Mouse (Mus musculus): ENCODE measurements at regions not wholly inside any gene's neighbourhood (a gene's known extent, or its start where the extent isn't known, plus 50 kb on each side); places are given as distances from the start of the nearest gene placed in this dataset.

- no peak for DNase-seq (ENCODE audit: low read depth, low spot score)
- no peaks in the 10 kb centered on the region for H3K27me3 ChIP-seq (ENCODE audit: control insufficient read depth, insufficient read depth, low read length, poor library complexity, severe bottlenecking)
- H3K36me3 ChIP-seq (ENCODE audit: control insufficient read depth, insufficient read depth, low read length, poor library complexity, severe bottlenecking) = no peaks in the 10 kb centered on the region
Measured at GRCm38 (mm10) chr8:128087500-128087899, 270.9 kb upstream of the Nrp1 start.

- no peak for DNase-seq (ENCODE audit: low read depth, low spot score)
- Histone ChIP-seq H3K36me3 (ENCODE audit: control insufficient read depth, insufficient read depth, low read length, poor library complexity, severe bottlenecking) (no peaks in the 10 kb centered on the region), H3K27me3 (ENCODE audit: control insufficient read depth, insufficient read depth, low read length, poor library complexity, severe bottlenecking) (no peaks in the 10 kb centered on the region)
Measured at GRCm38 (mm10) chr8:128092826-128093225, 265.6 kb upstream of the Nrp1 start.

DNA sequence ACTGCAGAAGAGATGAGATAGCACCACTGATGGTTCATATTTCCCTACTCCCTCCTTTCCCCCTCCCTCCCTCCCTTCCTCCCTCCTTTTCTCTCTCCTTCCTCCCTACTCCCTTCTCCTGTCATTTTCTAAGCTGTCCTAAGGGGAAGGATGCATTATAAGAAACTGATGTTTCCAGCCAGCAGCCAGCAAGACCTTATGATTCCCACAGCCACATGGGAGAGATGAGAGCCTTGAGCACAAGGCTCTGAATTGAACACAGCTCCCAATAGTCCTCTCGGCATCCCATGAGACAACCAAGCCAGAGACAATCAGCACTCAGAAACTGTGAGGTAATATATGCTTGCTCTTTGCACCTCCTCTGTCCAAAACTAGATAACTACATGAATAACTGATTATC lies 263.0 kb upstream of the Nrp1 start:
- no peaks in the 10 kb centered on the region for H3K36me3 ChIP-seq (ENCODE audit: control insufficient read depth, insufficient read depth, low read length, poor library complexity, severe bottlenecking)
- H3K27me3 ChIP-seq (ENCODE audit: control insufficient read depth, insufficient read depth, low read length, poor library complexity, severe bottlenecking) = no peaks in the 10 kb centered on the region
- DNase-seq (ENCODE audit: low read depth, low spot score) = no peak

GRCm38 (mm10) chr8:128097601-128098000 lies 260.8 kb upstream of the Nrp1 start:
- DNase-seq (ENCODE audit: low read depth, low spot score) = no peak
- Histone ChIP-seq H3K36me3 (ENCODE audit: control insufficient read depth, insufficient read depth, low read length, poor library complexity, severe bottlenecking) (no peaks in the 10 kb centered on the region), H3K27me3 (ENCODE audit: control insufficient read depth, insufficient read depth, low read length, poor library complexity, severe bottlenecking) (no peaks in the 10 kb centered on the region)

- H3K36me3 ChIP-seq (ENCODE audit: control insufficient read depth, insufficient read depth, low read length, poor library complexity, severe bottlenecking) = no peaks in the 10 kb centered on the region
- DNase-seq (ENCODE audit: low read depth, low spot score) = peak; percentile 67
- H3K27me3 ChIP-seq (ENCODE audit: control insufficient read depth, insufficient read depth, low read length, poor library complexity, severe bottlenecking) = no peaks in the 10 kb centered on the region
Measured at GRCm38 (mm10) chr8:128103380-128103779, 255.0 kb upstream of the Nrp1 start.

- Histone ChIP-seq H3K36me3 (ENCODE audit: control insufficient read depth, insufficient read depth, low read length, poor library complexity, severe bottlenecking) (no peaks in the 10 kb centered on the region), H3K27me3 (ENCODE audit: control insufficient read depth, insufficient read depth, low read length, poor library complexity, severe bottlenecking) (no peaks in the 10 kb centered on the region)
- DNase-seq (ENCODE audit: low read depth, low spot score) = no peak
Measured at GRCm38 (mm10) chr8:128106569-128106968, 251.8 kb upstream of the Nrp1 start.

- no peak for DNase-seq (ENCODE audit: low read depth, low spot score)
- H3K36me3 ChIP-seq (ENCODE audit: control insufficient read depth, insufficient read depth, low read length, poor library complexity, severe bottlenecking) = no peaks in the 10 kb centered on the region
- H3K27me3 ChIP-seq (ENCODE audit: control insufficient read depth, insufficient read depth, low read length, poor library complexity, severe bottlenecking) = no peaks in the 10 kb centered on the region
Measured at GRCm38 (mm10) chr8:128107041-128107440, 251.4 kb upstream of the Nrp1 start.

DNA sequence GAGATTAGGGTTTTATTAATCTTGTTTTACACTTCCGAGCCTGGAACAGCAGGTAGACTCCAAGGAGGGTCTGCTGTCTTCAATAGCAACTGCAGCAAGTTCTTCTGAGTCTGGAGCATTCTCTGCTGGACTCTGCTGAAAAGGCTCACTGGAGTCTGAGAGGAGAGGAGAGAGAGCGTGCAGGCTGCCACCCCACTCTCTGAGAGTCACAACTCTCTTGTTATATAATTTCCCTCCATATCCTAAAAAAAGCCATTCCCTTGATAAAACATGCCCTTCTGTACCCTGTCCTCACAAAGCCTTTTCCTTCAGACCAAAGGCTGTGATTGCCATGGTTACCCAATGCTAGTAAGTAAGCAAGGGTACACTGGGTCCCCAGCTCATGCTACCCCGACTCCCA lies 249.4 kb upstream of the Nrp1 start:
- Histone ChIP-seq H3K36me3 (ENCODE audit: control insufficient read depth, insufficient read depth, low read length, poor library complexity, severe bottlenecking) (no peaks in the 10 kb centered on the region), H3K27me3 (ENCODE audit: control insufficient read depth, insufficient read depth, low read length, poor library complexity, severe bottlenecking) (no peaks in the 10 kb centered on the region)
- no peak for DNase-seq (ENCODE audit: low read depth, low spot score)

DNA sequence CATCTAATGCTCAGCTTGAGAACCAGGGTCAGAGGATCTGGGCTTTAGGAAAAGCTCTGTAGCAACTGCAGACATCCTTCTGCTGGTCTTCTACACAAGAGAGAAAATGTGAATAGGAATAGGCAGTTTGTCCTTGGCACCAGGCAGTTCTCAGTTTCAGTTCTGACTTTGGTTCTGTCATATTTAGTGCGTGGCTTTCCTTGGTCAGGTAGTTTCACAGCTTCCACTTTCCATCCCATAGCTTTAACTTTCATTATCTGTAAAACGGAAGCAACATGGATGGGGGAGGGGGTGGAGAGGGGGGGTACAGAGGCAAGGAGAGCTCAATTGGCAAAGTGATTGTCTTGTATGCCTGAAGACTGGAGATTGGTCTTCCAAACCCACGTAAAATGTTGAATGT lies 247.3 kb upstream of the Nrp1 start:
- peak; percentile 66 for DNase-seq (ENCODE audit: low read depth, low spot score)
- H3K27me3 ChIP-seq (ENCODE audit: control insufficient read depth, insufficient read depth, low read length, poor library complexity, severe bottlenecking) = no peaks in the 10 kb centered on the region

GRCm38 (mm10) chr8:128113116-128113515 lies 245.3 kb upstream of the Nrp1 start:
- Histone ChIP-seq H3K27me3 (ENCODE audit: control insufficient read depth, insufficient read depth, low read length, poor library complexity, severe bottlenecking) (no peaks in the 10 kb centered on the region), H3K36me3 (ENCODE audit: control insufficient read depth, insufficient read depth, low read length, poor library complexity, severe bottlenecking) (no peaks in the 10 kb centered on the region)
- no peak for DNase-seq (ENCODE audit: low read depth, low spot score)

More for the DNA sequence above, 247.3 kb upstream of the Nrp1 start:
- H3K36me3 ChIP-seq (ENCODE audit: control insufficient read depth, insufficient read depth, low read length, poor library complexity, severe bottlenecking) = no peaks in the 10 kb centered on the region

- Histone ChIP-seq H3K36me3 (ENCODE audit: control insufficient read depth, insufficient read depth, low read length, poor library complexity, severe bottlenecking) (no peaks in the 10 kb centered on the region), H3K27me3 (ENCODE audit: control insufficient read depth, insufficient read depth, low read length, poor library complexity, severe bottlenecking) (no peaks in the 10 kb centered on the region)
- no peak for DNase-seq (ENCODE audit: low read depth, low spot score)
Measured at GRCm38 (mm10) chr8:128141290-128141966, 217.0 kb upstream of the Nrp1 start.

GRCm38 (mm10) chr8:128148351-128148942 lies 210.0 kb upstream of the Nrp1 start:
- Histone ChIP-seq H3K27me3 (ENCODE audit: control insufficient read depth, insufficient read depth, low read length, poor library complexity, severe bottlenecking) (no peaks in the 10 kb centered on the region), H3K36me3 (ENCODE audit: control insufficient read depth, insufficient read depth, low read length, poor library complexity, severe bottlenecking) (no peaks in the 10 kb centered on the region)
- peak; percentile 28 for DNase-seq (ENCODE audit: low read depth, low spot score)

GRCm38 (mm10) chr8:128155604-128156003 lies 202.8 kb upstream of the Nrp1 start:
- Histone ChIP-seq H3K36me3 (ENCODE audit: control insufficient read depth, insufficient read depth, low read length, poor library complexity, severe bottlenecking) (no peaks in the 10 kb centered on the region), H3K27me3 (ENCODE audit: control insufficient read depth, insufficient read depth, low read length, poor library complexity, severe bottlenecking) (no peaks in the 10 kb centered on the region)
- DNase-seq (ENCODE audit: low read depth, low spot score) = no peak

GRCm38 (mm10) chr8:128156221-128156620 lies 202.2 kb upstream of the Nrp1 start:
- no peak for DNase-seq (ENCODE audit: low read depth, low spot score)
- no peaks in the 10 kb centered on the region for H3K27me3 ChIP-seq (ENCODE audit: control insufficient read depth, insufficient read depth, low read length, poor library complexity, severe bottlenecking)
- H3K36me3 ChIP-seq (ENCODE audit: control insufficient read depth, insufficient read depth, low read length, poor library complexity, severe bottlenecking) = no peaks in the 10 kb centered on the region

DNA sequence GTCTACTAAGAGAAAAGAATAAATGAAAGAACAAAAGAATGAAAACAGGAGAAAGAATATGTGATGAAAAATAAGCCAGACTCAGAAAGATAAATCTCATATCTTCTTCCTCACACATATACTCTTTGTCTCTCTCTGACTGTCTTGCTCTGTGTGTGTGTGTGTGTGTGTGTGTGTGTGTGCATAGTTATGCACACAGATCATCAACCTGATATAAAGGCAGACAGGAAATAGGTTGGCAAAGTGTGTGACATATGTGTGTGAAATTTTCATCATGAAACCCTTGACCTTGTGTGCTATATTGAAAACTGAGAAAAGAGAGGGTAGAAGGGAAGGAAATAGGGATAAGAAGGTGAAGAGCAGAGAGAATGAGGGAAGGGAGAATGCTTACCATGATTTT lies 195.5 kb upstream of the Nrp1 start:
- Histone ChIP-seq H3K27me3 (ENCODE audit: control insufficient read depth, insufficient read depth, low read length, poor library complexity, severe bottlenecking) (no peaks in the 10 kb centered on the region), H3K36me3 (ENCODE audit: control insufficient read depth, insufficient read depth, low read length, poor library complexity, severe bottlenecking) (no peaks in the 10 kb centered on the region)
- no peak for DNase-seq (ENCODE audit: low read depth, low spot score)

DNA sequence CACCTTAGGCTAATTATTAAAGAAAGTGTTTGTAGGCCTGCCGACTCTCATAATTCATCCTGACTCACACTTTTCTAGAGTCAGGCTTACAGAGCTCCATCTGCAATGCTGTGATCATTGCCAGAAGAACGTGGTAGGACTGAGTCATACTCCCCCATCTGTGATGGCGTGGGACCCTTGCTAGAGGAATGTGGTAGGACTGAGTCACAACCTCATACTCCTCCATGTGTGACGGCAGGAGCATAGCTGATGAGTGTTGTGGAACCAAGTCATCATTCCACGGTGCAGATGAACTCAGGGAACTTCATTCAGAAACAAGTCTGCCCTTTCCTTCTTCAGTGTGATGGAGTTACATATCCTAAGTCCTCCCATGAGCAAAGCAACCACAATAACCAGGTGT lies 193.4 kb upstream of the Nrp1 start:
- Histone ChIP-seq H3K36me3 (ENCODE audit: control insufficient read depth, insufficient read depth, low read length, poor library complexity, severe bottlenecking) (no peaks in the 10 kb centered on the region), H3K27me3 (ENCODE audit: control insufficient read depth, insufficient read depth, low read length, poor library complexity, severe bottlenecking) (no peaks in the 10 kb centered on the region)
- peak; percentile 3 for DNase-seq (ENCODE audit: low read depth, low spot score)

All from splenic B cell, adult 2 months (primary cell).